Mouse (Mus musculus) embryo, embryonic 10.5 days (tissue): ENCODE measurements around the gene Mfn2.
A peak's percentile ranks its signal among the peaks of the same experiment; 100 is the strongest.

ENCODE experiments used
- DNase-seq: peaks from one replicate; pipeline ENCODE4 v3.0.0-alpha.2; 2015; ENCODE audit warnings: low spot score

The Mfn2 gene

DNA sequence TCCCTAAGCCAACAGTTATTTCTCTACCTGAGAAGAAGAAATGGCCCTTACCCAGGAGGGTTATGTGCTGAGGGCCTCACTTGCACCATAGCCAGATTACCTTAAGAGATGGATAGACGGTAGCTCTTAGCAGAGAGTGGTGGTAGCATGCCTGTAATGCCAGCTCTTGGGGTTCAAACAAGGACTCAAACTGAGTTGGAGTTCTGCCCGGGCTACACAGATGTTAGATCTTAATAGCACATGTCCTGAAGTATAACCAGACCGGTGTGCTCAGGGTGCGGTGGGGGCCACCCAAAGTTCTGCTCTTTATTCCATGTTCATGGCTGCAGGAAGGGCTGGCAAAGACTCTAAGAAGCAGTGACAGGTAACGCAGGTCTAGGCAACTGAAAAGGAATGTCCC lies 5.0 kb upstream of the Mfn2 start:
- no peak for DNase-seq

DNA sequence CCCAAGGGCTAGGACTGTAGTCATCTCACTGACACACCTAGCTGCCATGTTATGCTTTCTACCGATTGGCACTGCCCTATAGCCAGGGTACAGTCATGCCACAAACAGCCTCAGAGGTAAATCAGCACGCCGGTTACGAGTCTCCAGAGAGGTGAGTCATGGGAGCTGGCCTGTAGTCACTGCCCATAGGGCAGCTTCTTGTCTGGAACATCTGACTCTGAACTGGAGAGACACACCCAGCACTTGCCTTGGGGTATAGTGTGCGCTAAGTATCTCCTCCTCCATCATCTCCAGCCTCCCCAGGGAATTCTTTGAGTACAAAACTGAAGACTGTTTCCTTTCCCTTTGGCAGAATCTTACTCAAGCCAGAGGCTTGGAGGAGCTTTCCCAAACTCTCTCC lies 1.7 kb upstream of the Mfn2 start:
- no peak for DNase-seq

DNA sequence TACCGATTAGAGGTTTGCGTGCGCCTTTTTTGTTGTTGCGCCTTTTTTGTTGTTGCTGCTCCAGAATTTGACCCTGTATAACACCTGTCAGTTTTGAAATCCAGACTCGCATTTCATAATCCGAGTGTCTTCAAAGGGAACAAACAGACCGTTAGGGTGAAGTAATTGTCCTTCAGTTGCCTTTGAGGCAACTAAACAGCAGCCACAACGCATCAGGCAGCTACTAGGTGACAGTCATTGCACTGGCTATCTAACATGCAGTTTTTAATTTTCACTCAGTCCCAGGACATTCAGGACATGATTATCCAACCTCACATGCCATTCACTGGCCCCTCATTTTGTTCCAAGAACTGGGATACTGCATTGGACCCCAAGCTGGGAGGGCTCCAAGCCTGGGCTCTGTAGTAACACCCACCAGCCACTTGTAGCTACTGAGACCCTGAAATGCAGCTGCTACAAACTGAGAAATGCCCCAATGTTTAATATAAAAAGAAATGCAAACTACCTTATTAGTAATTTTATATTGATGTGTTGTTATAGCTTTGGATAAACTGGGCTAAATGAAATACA lies 671 bp upstream of the Mfn2 start:
- peak; percentile 12 for DNase-seq

DNA sequence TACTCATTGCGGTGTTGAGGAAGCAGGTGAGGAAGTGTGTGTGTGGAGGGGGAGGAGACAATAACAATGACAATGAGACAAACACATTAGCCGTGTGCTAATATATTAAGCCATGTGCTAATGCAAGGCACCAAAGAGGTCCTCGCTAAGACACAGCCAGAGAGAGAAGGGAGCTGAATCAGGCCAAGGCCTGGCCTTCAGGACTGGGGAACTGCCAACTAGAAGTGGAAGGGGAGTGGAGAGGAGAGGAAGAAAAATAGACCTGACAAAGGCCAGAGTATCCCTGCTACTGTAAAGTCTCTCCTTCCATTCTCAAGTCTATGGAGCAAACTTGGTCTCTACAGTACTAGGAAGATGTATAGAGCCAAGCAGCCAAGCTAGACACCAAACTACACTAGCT lies 903 bp downstream of the Mfn2 start:
- no peak for DNase-seq

DNA sequence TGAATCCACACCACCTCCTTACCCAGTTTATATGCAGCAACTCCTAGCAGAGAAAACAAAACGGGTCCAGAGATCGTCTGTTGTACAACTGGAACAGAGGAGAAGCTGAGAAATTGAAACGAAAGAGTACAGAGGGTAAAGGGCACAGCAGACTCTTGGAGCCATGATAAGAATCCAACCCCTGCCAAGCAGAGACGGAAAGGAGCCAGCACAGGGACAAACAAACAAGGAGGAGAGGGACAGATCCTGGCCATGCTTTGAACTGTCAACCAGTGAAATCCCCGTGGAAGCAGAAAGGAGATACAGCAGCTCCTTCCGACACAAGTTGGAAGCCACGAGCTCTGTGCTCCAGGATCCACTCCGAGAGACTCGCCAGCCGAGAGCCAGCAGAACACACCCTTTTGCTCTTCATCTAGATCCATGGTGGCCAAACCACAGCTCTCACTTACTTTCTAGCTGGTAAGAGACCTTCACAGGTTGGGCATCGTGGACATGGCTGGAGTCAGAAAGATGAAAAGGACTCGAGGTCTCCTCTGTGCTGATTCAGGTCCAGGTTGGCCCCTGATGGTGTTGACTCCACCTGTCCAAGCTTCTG lies 1.5 kb downstream of the Mfn2 start:
- DNase-seq: no peak

DNA sequence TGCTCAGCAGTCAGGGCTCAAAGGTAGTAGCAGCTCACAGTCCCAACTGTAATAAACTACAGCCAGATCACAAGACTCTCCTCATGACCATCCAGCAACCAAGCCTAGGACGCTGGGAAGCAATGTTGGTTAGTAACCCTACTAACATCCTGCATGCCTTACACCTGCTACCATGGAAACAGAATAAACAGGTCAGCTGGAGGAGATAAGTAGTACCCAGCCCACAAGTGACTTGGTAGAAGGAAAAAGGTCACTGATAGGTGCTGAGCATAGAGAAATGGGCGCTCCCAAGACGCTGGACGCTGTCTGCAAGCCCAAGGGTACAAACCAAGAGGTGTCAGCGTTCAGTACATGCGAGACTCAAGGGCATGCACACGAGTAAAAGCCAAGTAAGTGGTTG lies 4.1 kb downstream of the Mfn2 start:
- DNase-seq: no peak

DNA sequence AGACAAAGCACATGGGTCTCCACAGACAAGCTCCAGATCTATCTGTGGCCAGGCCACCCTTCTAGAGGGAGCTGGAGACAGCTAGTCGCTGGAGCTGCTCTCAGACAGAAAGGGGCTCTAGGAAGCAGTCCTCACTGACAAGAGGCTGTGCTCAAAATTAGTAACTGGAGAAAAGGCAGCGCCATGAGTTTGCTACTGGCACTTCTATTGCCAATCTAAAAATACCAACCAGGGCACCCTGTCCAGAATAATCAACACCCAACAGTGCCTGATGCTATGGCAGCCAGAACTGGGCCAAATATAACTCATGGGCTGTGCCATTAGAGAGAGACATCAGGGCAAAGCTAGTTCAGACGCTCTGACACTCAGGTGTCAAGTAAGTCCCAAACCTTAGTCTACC lies 7.2 kb downstream of the Mfn2 start:
- DNase-seq: no peak

DNA sequence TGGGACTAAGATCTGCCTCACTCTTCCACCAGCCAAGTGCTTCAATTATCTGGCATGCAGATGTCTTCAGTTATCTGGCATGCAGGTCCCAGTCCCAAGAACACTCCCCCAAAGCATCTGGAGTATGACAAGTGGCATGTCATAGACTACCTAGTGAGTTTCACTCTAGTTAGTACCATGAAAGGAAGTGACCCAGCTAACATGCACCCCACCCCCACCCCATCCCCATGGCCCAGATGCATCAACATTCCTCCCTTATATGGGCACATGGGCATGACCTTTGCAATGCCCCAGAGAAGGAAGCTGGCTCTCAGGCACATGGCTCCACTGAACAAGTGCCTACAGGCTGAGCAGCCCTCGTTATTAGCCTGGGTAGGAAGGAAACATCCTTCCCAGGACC lies 8.1 kb downstream of the Mfn2 start:
- no peak for DNase-seq

DNA sequence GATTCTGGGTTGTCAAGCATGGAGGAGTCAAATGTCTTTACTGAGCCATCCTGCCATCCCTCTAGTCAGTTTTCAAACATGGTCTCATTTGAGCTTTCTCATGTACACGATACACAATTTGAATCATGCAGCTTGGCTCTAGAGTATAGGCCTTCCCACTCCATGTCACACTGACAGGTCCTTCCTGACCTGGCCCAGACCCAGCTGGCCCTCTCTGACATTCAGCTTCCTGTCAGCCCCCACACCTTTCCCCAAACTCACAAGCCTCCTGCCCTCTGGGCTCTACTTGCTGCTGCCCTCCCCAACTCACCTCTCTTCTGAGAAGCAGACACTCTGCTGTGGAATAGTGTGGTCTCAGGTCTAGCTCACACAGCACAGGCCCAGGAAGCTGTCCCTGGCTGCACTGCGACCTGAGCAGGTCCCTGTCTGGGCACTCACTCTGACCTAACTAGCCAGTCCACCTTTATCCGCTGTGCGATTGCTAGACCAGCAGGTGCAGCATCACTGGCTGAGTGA lies 8.6 kb downstream of the Mfn2 start:
- DNase-seq: no peak

DNA sequence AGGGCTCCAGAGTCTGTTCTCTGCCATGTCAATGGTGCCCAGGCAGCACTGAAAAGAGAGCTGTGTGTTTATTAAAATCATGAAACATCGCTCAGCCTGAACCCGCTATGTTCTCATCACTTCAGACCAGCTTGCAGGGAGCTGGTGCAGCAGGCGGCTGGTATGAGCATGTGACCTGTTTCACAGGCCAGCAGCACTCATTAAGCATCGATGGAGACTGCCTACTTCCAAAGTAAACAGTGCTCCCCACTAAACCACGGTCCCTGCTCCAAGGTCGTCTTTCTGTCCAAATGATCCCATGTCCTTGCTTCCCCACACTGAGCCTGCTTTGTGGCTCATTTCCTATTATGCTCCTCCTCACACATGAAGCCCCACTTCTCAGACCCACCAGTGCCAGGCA lies 14.2 kb downstream of the Mfn2 start:
- no peak for DNase-seq

DNA sequence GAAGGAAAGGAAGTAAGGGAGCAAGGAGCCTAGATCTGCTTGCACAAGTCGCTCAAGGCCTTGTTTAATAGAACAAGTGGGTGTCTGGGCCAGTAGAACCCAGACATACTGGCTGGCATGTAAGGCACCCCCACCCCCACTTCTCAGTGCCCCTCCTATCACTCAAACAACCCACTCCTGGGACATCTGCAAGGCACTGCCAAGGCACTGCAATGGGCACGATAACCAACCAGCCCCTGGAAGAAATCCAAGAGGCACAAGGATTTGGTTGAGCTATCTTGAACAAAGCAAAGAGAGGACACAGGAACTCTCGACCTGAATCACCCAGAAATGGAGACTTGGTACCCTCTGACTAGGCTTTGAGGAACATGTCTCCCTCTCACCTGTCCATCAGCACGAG lies 16.3 kb downstream of the Mfn2 start:
- no peak for DNase-seq

DNA sequence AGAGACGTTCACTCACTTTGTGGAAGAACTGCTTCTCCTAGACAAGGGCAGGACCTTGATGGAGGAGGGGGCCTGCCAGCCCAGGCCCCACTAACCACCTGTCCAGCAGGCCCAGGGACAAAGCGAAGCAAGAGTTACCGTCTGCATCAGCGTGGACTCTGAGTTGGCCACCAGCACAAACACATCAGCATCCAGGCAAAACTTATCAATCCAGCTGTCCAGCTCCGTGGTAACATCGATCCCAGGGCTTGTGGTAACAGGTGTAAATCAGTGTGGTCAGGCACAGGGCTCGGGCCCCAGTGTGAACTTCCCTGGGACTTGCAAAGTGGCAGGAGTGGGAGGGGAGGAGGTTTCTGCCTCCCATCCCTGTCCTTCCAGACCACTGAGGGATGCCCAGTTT lies 17.2 kb downstream of the Mfn2 start:
- no peak for DNase-seq

DNA sequence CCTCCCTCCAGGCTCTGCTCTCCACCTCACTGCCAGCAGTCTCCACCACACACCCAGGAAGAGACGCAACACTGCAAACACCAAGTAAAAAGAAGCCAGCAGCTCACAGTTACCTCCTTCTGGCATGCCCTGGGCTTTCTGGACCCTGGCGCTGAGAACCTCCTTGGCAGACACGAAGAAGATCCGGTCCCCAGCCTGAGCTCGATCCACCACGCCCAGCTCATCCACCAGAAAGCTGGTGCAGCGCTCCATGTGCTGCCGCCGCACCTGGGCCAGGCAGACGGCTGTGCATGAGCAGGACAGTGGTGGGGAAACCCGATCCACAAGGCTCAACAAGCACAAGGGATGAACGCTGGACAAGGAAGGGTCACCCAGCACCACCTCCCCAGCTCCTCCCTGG lies 18.3 kb downstream of the Mfn2 start:
- no peak for DNase-seq

DNA sequence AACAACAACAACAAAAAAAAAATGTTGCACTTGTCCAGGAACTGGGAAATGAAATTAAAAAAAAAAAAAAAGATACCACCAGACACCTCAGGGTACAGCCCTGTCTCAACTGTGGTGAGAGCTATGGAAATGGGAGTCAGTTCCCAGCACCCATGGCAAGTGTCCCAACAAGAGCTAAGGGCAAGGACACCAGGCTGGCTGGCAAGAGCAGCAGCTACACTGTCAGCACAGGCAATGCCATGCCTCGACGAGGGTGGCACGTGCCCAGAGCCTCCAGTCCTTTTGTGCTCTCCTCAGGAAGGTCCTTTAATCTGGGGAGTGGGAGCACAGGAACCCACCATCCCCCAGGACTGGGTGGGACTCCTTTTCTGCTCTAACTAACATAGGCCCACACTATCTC lies 20.4 kb downstream of the Mfn2 start:
- no peak for DNase-seq

DNA sequence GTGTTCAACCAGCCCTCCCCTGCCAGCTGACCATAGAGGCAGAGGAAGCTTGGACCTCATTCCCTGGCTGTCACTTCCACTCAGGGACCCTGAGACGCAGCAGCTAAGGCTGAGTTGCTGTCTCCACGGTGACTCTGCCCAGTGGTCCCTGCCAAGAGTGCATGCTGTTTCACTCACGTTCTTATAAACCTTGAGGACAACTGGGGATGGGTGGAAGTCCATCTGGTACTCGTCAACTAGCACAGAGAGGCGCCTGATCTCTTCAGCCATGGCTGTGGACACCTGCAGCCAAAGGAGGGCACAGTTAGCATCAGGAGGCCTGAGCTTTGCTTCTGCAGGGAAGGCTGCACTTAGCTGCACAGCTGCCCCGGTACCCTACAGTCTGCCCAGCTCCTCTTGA lies 21.5 kb downstream of the Mfn2 start:
- DNase-seq: no peak

DNA sequence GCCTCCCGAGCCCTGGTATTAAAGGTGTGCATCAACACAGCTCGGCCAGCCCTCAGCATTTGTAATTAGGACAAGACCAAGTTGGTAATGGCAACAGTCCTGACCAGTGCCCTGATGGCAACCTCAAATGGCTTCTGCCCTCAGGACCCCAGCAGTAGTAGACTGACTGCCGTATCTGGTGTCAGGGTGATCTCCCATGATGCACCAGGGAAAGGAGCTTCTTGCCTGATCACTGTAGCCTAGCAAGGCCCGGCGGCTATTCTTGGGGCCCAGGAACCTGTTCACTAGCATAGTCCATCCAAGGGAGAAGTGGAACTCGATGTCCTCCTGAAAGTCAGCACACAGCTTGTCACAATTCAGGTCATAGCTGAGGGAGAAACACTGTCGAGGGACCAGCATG lies 22.7 kb downstream of the Mfn2 start:
- no peak for DNase-seq

DNA sequence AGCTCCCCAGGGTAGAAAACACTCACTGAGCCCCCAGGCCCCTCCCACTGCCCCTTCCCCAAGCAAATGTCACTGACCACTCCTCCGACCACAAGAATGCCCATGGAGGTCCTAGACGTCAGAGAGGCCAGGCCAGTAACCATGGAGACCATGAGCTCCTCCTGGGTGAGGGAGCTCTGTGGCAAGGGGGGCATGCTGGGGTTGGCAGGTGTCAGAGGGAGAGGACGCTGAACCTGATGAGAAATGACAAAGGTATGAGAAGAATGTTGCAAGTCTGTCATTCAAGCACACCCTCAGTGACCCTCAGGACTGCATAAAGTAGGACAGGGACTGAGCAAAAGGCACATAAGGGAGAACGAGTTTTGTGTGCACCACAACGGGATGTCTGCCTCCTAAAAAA lies 24.6 kb downstream of the Mfn2 start:
- DNase-seq: no peak

DNA sequence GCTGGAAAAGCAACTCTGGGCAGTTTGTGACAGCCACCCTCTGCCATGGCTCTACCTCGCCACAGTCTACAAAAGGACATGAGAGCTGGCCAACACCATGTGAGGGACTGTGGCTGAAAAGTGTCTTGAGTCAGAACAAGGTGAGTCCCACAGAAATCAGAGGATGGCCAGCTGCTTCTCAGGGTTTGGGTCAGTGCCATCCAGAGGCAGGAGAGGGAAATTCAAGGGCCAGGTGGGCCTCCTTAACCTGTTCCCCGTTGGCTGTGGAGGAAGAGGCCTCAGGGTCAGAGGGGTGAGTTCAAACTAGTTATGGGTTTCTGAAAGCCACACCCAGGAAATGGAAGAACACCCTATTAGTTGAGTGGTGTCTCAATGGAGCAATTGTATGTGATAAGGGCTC lies 25.0 kb downstream of the Mfn2 start:
- no peak for DNase-seq

DNA sequence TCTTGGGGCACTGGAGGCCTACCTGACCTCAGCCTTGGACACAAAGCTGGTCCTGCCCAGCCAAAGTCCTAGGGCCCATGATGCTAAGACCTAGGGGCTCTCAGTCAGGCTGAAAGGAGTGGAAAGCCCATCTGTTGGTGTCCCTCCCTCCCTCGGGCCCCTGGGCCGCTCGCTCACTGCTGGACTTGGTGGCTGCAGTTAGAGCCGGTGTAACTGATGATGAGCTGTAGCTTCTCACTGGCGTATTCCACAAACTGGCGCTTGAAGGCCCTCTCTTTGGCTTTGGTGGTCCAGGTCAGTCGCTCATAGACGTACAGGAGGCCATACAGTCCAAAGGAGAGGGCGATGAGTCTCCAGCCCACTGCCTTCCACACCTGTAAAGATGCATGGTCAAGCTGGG lies 26.0 kb downstream of the Mfn2 start:
- DNase-seq: no peak

DNA sequence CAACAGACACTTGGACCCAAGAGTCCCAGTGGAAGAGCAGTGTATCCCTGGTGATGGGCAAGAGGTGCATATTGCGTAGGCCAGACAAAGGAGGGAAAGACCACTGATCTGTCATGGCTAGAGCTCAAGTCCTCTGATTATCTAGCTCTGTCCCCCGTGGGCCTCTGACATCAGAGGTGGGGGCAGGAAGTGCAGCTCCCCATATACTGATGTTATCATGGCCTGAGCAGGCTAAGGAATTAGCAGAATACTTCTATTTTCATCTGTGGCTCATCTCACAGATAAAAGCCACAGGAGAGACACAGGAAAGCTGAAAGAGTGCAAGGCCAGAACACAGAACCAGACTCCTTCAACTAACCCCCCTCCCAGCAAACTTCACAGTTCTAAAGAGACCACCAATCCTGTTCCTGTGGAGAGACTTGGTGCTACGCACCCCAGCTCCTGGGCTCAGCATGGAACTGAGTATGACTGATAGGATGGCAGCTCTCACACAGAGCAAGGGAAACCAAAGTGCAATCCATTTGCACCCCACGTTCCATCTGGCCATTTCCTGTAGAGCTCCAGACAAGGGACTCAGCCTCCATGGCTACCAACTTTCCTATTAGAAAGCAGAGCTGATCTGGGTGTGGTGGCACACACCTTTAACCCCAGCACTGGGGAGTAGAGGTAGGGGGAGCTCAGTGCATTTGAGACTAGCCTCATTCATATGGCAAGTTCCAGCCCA lies 28.5 kb downstream of the Mfn2 start:
- no peak for DNase-seq

DNA sequence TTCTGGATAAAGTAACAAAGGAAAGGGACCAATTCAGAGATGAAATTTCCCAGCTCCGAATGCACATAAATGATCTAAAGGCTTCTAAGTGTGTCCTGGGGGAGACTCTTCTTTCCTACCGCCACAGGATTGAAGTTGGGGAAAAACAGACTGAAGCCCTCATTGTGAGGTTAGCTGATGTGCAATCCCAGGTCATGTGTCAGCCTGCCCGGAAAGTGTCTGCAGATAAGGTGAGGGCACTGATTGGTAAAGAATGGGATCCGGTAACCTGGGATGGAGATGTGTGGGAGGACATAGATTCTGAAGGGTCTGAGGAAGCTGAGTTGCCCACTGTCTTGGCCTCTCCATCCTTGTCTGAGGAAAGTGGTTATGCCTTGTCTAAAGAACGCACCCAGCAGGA lies 35.3 kb downstream of the Mfn2 start:
- peak; percentile 24 for DNase-seq

DNA sequence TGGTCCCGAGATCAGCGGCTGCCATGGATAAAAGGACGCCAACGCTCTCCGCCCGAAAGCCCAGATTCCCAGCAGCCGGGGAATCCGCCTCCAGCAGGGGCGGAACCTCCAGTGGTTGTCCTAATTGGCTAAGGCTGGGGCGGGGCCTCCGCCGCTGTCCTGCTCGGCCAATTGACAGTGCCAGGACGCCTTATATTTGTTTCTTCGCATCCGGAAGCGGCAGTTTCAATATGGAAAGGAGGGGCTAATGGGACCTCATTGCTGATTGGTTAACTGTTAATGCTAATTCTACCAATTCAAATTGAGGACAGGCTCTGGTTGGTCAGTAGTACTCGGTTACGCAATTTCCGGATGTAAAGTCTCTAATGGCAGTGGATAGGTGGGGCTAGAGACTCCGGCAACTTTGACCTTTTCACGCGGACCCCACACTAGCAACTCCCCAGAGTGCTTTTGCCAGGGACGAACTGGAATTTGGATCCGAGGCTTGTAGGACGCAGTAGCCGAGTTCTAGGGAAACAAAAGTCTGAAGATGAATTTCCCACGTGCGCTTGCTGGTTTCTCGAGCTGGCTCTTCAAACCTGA lies 36.0 kb downstream of the Mfn2 start, which contains the start of the genes Miip and Fv1:
Gene Miip, minus strand, starts transcription at position 367 of the 582 bp plus-strand sequence.
Gene Fv1, plus strand, starts transcription at position 530 of the 582 bp plus-strand sequence.
- peak; percentile 98 for DNase-seq
